Mouse (Mus musculus) large intestine, adult 2 months (tissue): ENCODE measurements around the gene Dmbt1. TPM values are rescaled to one million over a fixed set of nuclear protein-coding genes. Genes with fewer than 3 reads are reported as not detected.

Experiments
- DNase-seq: peaks from one replicate; pipeline ENCODE4 v3.0.0-alpha.2; 2012; ENCODE audit warnings: low read depth, low spot score
- WGBS: fragments of 180-500 bp; shearing (Covaris S2); methylation state at CpG from one replicate; pipeline ENCODE4 v1.1.7; 2018; 5-methylcytosine and 5-hydroxymethylcytosine counted together
- polyA plus RNA-seq: library from polyadenylated mRNA; depleted of rRNA; stranded (reverse); fragments of >200 nt; gene quantifications from 2 replicates; pipeline ENCODE4 v1.2.3, GENCODE M21; 2012; rRNA removed

Dmbt1 gene
- polyA plus RNA-seq, 1 experiment = 934 TPM

- DNase-seq = no peak
- WGBS = 40% methylated on average over 7 of the region's 7 CpGs
These were observed 130.4 kb downstream of the Dmbt1 start for GRCm38 (mm10) chr7:131162251-131162650.

- no peak for DNase-seq
- 77% methylated on average over 3 of the region's 3 CpGs for WGBS
These were observed 135.9 kb downstream of the Dmbt1 start for GRCm38 (mm10) chr7:131167771-131168170.

- DNase-seq = no peak
- WGBS = 15% methylated on average over 2 of the region's 2 CpGs
These were observed 137.2 kb downstream of the Dmbt1 start for GRCm38 (mm10) chr7:131169099-131169498.

Other genes starting within 250 kb of the Dmbt1 start
- 24.4 and 38.2 TPM in 2 replicates for gene Plekha1, start 166.3 kb upstream of the Dmbt1 start, polyA plus RNA-seq
- gene Htra1, start 95.9 kb upstream of the Dmbt1 start, polyA plus RNA-seq = 26.3 and 32.1 TPM in 2 replicates
- not detected in 2 replicates for gene 4933402N03Rik, start 114.3 kb downstream of the Dmbt1 start, polyA plus RNA-seq
- gene 5430419D17Rik, start 142.3 kb downstream of the Dmbt1 start, polyA plus RNA-seq = not detected in 2 replicates